Mouse (Mus musculus): ENCODE data around the gene Lrrc74a.

DNA sequence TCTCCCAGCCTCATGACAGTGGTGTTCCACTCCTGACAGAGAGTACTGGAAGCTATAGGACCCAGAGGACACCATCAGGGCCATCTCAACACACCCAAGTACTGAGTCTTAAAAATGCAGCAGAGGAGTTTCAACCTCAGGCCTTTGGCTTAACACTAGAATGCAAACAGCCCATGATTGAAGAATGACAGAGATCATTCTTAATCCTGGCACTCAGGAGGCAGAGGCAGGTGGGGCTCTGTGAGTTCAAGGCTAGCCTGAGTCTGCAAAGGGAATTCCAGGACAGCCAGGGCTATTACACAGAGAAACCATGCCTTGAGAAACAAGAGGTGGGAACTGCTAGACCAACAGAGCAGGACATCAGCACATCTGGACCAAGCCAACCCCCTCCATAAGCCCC, 35.6 kb downstream of the Lrrc74a start:
- TF ChIP-seq EP300 (optimal IDR thresholded peaks at IDR 0.05): no peak
- TF ChIP-seq CTCF (IDR thresholded peaks at IDR 0.05; ENCODE audit: low read depth): no peak

Data from stomach, postnatal 0 days (tissue).